Mouse (Mus musculus): Measurements from ENCODE around the gene Atad3a. TPM values are rescaled to one million over a fixed set of nuclear protein-coding genes. Genes with fewer than 3 reads are reported as not detected.

The Atad3a gene
- polyA plus RNA-seq (2015; fragmentation: Nextera tagmentation; extraction: Ambion mirVana) = 123 TPM in 2 replicates

GRCm38 (mm10) chr4:155760613-155761355 is at the start of gene Atad3a:
Gene Atad3a (minus strand): TSS chr4:155761093.
- peak within 1 kb of the TSS; percentile 84 for H3K4me3 ChIP-seq (ENCODE audit: low read length)
- H3K4me1 ChIP-seq (ENCODE audit: control insufficient read depth, insufficient read depth, low read length) = peaks cover 34% of the 10 kb centered on the region
- H3K9ac ChIP-seq (ENCODE audit: low read length) = peak within 1 kb of the TSS; percentile 88
- H3K9me3 ChIP-seq (replicated peaks; ENCODE audit: control insufficient read depth, low read length) = no peaks in the 10 kb centered on the region
- H3K27me3 ChIP-seq (ENCODE audit: control insufficient read depth, insufficient read depth, low read length) = no peaks in the 10 kb centered on the region
- H3K4me2 ChIP-seq (ENCODE audit: low read depth, low read length) = peak within 1 kb of the TSS; percentile 99
- peaks cover 9% of the 10 kb centered on the region for H3K36me3 ChIP-seq (ENCODE audit: control insufficient read depth, insufficient read depth)
- ATAC-seq (replicated peaks; ENCODE audit: extremely low read depth, insufficient read depth, low FRiP score) = peak; percentile 93
- H3K27ac ChIP-seq (ENCODE audit: low read length) = peak within 1 kb of the TSS; percentile 88
- under 1% methylated on average over 68 of the region's 68 CpGs for WGBS

- Histone ChIP-seq H3K36me3 (ENCODE audit: control insufficient read depth, insufficient read depth) (peaks cover 40% of the 10 kb centered on the region), H3K27me3 (ENCODE audit: control insufficient read depth, insufficient read depth, low read length) (no peaks in the 10 kb centered on the region), H3K27ac (ENCODE audit: low read length) (no peak overlapping the region), H3K9me3 (replicated peaks; ENCODE audit: control insufficient read depth, low read length) (no peaks in the 10 kb centered on the region), H3K4me3 (ENCODE audit: low read length) (no peak overlapping the region), H3K9ac (ENCODE audit: low read length) (no peak overlapping the region), H3K4me1 (ENCODE audit: control insufficient read depth, insufficient read depth, low read length) (peaks cover 15% of the 10 kb centered on the region), H3K4me2 (ENCODE audit: low read depth, low read length) (no peak overlapping the region)
- no peak for ATAC-seq (replicated peaks; ENCODE audit: extremely low read depth, insufficient read depth, low FRiP score)
- WGBS = 86% methylated on average over 3 of the region's 3 CpGs
Measured at GRCm38 (mm10) chr4:155807841-155808240, 46.9 kb upstream of the Atad3a start.

- ATAC-seq (replicated peaks; ENCODE audit: extremely low read depth, insufficient read depth, low FRiP score) = peak; percentile 97
- Histone ChIP-seq H3K9ac (ENCODE audit: low read length) (peak overlapping the region; percentile 94), H3K27me3 (ENCODE audit: control insufficient read depth, insufficient read depth, low read length) (peaks cover 5% of the 10 kb centered on the region; the same call in 1 of the 2 replicates), H3K4me3 (ENCODE audit: low read length) (peak overlapping the region; percentile 97), H3K4me1 (ENCODE audit: control insufficient read depth, insufficient read depth, low read length) (peaks cover 13% of the 10 kb centered on the region), H3K9me3 (replicated peaks; ENCODE audit: control insufficient read depth, low read length) (no peaks in the 10 kb centered on the region), H3K4me2 (ENCODE audit: low read depth, low read length) (peak overlapping the region; percentile 85), H3K27ac (ENCODE audit: low read length) (peak overlapping the region; percentile 79), H3K36me3 (ENCODE audit: control insufficient read depth, insufficient read depth) (peaks cover 17% of the 10 kb centered on the region)
- under 1% methylated on average over 56 of the region's 58 CpGs for WGBS
Measured at GRCm38 (mm10) chr4:155803340-155804041, 42.6 kb upstream of the Atad3a start.

- WGBS = 11% methylated on average over 12 of the region's 12 CpGs
- Histone ChIP-seq H3K4me2 (ENCODE audit: low read depth, low read length) (peak within 1 kb of the TSS; percentile 85), H3K9me3 (replicated peaks; ENCODE audit: control insufficient read depth, low read length) (no peaks in the 10 kb centered on the region), H3K4me1 (ENCODE audit: control insufficient read depth, insufficient read depth, low read length) (peaks cover 13% of the 10 kb centered on the region), H3K4me3 (ENCODE audit: low read length) (peak within 1 kb of the TSS; percentile 97), H3K36me3 (ENCODE audit: control insufficient read depth, insufficient read depth) (peaks cover 11% of the 10 kb centered on the region), H3K9ac (ENCODE audit: low read length) (peak within 1 kb of the TSS; percentile 94), H3K27ac (ENCODE audit: low read length) (peak within 1 kb of the TSS; percentile 79), H3K27me3 (ENCODE audit: control insufficient read depth, insufficient read depth, low read length) (peaks cover 5% of the 10 kb centered on the region; the same call in 1 of the 2 replicates)
- ATAC-seq (replicated peaks; ENCODE audit: extremely low read depth, insufficient read depth, low FRiP score) = no peak; the same call in 1 of the 2 replicates
Measured at GRCm38 (mm10) chr4:155802741-155803339, 41.9 kb upstream of the Atad3a start, which contains the start of gene Mrpl20. Gene Mrpl20 (plus strand): TSS chr4:155802878.

GRCm38 (mm10) chr4:155802075-155802474 is 41.2 kb upstream of the Atad3a start:
- H3K9ac ChIP-seq (ENCODE audit: low read length) = no peak overlapping the region
- ATAC-seq (replicated peaks; ENCODE audit: extremely low read depth, insufficient read depth, low FRiP score) = no peak
- H3K36me3 ChIP-seq (ENCODE audit: control insufficient read depth, insufficient read depth) = peaks cover 4% of the 10 kb centered on the region
- H3K9me3 ChIP-seq (replicated peaks; ENCODE audit: control insufficient read depth, low read length) = no peaks in the 10 kb centered on the region
- no peak overlapping the region for H3K27ac ChIP-seq (ENCODE audit: low read length)
- H3K4me2 ChIP-seq (ENCODE audit: low read depth, low read length) = no peak overlapping the region
- 100% methylated on average over 1 of the region's 1 CpGs for WGBS
- H3K27me3 ChIP-seq (ENCODE audit: control insufficient read depth, insufficient read depth, low read length) = peaks cover 5% of the 10 kb centered on the region; the same call in 1 of the 2 replicates
- no peak overlapping the region for H3K4me3 ChIP-seq (ENCODE audit: low read length)
- H3K4me1 ChIP-seq (ENCODE audit: control insufficient read depth, insufficient read depth, low read length) = peaks cover 13% of the 10 kb centered on the region

GRCm38 (mm10) chr4:155793730-155794129 is 32.8 kb upstream of the Atad3a start:
- ATAC-seq (replicated peaks; ENCODE audit: extremely low read depth, insufficient read depth, low FRiP score) = 0 out of 2 replicates have a peak, but pooled peaks have one; percentile 18
- Histone ChIP-seq H3K27me3 (ENCODE audit: control insufficient read depth, insufficient read depth, low read length) (peaks cover 2% of the 10 kb centered on the region; the same call in 1 of the 2 replicates), H3K27ac (ENCODE audit: low read length) (no peak overlapping the region), H3K4me3 (ENCODE audit: low read length) (no peak overlapping the region), H3K36me3 (ENCODE audit: control insufficient read depth, insufficient read depth) (no peaks in the 10 kb centered on the region), H3K9me3 (replicated peaks; ENCODE audit: control insufficient read depth, low read length) (no peaks in the 10 kb centered on the region), H3K4me1 (ENCODE audit: control insufficient read depth, insufficient read depth, low read length) (no peaks in the 10 kb centered on the region), H3K4me2 (ENCODE audit: low read depth, low read length) (no peak overlapping the region), H3K9ac (ENCODE audit: low read length) (no peak overlapping the region)
- 53% methylated on average over 2 of the region's 2 CpGs for WGBS

- H3K4me2 ChIP-seq (ENCODE audit: low read depth, low read length) = no peak overlapping the region
- no peak for ATAC-seq (replicated peaks; ENCODE audit: extremely low read depth, insufficient read depth, low FRiP score)
- H3K36me3 ChIP-seq (ENCODE audit: control insufficient read depth, insufficient read depth) = no peaks in the 10 kb centered on the region
- H3K4me1 ChIP-seq (ENCODE audit: control insufficient read depth, insufficient read depth, low read length) = no peaks in the 10 kb centered on the region
- WGBS = 72% methylated on average over 24 of the region's 24 CpGs
- H3K27ac ChIP-seq (ENCODE audit: low read length) = no peak overlapping the region
- no peaks in the 10 kb centered on the region for H3K9me3 ChIP-seq (replicated peaks; ENCODE audit: control insufficient read depth, low read length)
- no peak overlapping the region for H3K4me3 ChIP-seq (ENCODE audit: low read length)
- no peak overlapping the region for H3K9ac ChIP-seq (ENCODE audit: low read length)
- peaks cover 2% of the 10 kb centered on the region; the same call in 1 of the 2 replicates for H3K27me3 ChIP-seq (ENCODE audit: control insufficient read depth, insufficient read depth, low read length)
Measured at GRCm38 (mm10) chr4:155791240-155791933, 30.5 kb upstream of the Atad3a start.

GRCm38 (mm10) chr4:155790650-155791161 is 29.8 kb upstream of the Atad3a start:
- Histone ChIP-seq H3K9ac (ENCODE audit: low read length) (no peak overlapping the region), H3K36me3 (ENCODE audit: control insufficient read depth, insufficient read depth) (no peaks in the 10 kb centered on the region), H3K9me3 (replicated peaks; ENCODE audit: control insufficient read depth, low read length) (no peaks in the 10 kb centered on the region), H3K4me2 (ENCODE audit: low read depth, low read length) (no peak overlapping the region), H3K4me1 (ENCODE audit: control insufficient read depth, insufficient read depth, low read length) (peaks cover 4% of the 10 kb centered on the region), H3K27ac (ENCODE audit: low read length) (no peak overlapping the region), H3K27me3 (ENCODE audit: control insufficient read depth, insufficient read depth, low read length) (no peaks in the 10 kb centered on the region), H3K4me3 (ENCODE audit: low read length) (no peak overlapping the region)
- no peak for ATAC-seq (replicated peaks; ENCODE audit: extremely low read depth, insufficient read depth, low FRiP score)
- 66% methylated on average over 3 of the region's 3 CpGs for WGBS

Measured in heart, embryonic 16.5 days (tissue).